Mouse (Mus musculus) small intestine, adult 2 months (tissue): ENCODE data around the gene Cdk4. TPM values are rescaled to one million over a fixed set of nuclear protein-coding genes. Genes with fewer than 3 reads are reported as not detected.
"Not testable (repeated sequence)": the region's sequence is repeated elsewhere in the genome, so short reads cannot be mapped to it uniquely, and the experiment has no call there.

Experiments used
- H3K27ac ChIP-seq: fragments of 200-500 bp; 2 replicates; pipeline ENCODE4 v1.5.1; 2012; ENCODE audit warnings: low read depth, low read length, control low read depth, inconsistent platforms; ENCODE audit not compliant: insufficient read depth
- H3K27me3 ChIP-seq: fragments of 200-500 bp; 2 replicates; pipeline ENCODE4 v1.6.1; 2012; ENCODE audit warnings: mild to moderate bottlenecking, moderate library complexity, low read length, inconsistent platforms; ENCODE audit not compliant: control insufficient read depth, insufficient read depth
- H3K36me3 ChIP-seq: fragments of 200-500 bp; 2 replicates; pipeline ENCODE4 v1.6.1; 2012; ENCODE audit warnings: mild to moderate bottlenecking, low read length, control low read depth, inconsistent platforms; ENCODE audit not compliant: control insufficient read depth, insufficient read depth
- H3K4me1 ChIP-seq: fragments of 200-500 bp; 2 replicates; pipeline ENCODE4 v1.6.1; 2012; ENCODE audit warnings: low read length, inconsistent platforms, mixed read lengths; ENCODE audit not compliant: control insufficient read depth, insufficient read depth, insufficient read length
- H3K4me3 ChIP-seq: fragments of 200-500 bp; 2 replicates; pipeline ENCODE4 v1.5.1; 2012; ENCODE audit warnings: low read depth, mild to moderate bottlenecking, control low read depth, inconsistent platforms, low read length, moderate library complexity
- CTCF ChIP-seq: fragments of 200-500 bp; IDR thresholded peaks from 2 replicates; pipeline ENCODE4 v1.5.1; 2012; ENCODE audit warnings: low read depth, mild to moderate bottlenecking, control low read depth, inconsistent platforms, low read length, moderate library complexity, mixed read lengths; ENCODE audit not compliant: insufficient replicate concordance, insufficient read length; ENCODE audit errors: extremely low read depth
- POLR2A ChIP-seq: fragments of 200-500 bp; IDR thresholded peaks from 2 replicates; pipeline ENCODE4 v1.6.1; 2012; ENCODE audit warnings: low read depth, mild to moderate bottlenecking, control low read depth, inconsistent platforms, low read length, moderate library complexity
- WGBS: fragments of 180-500 bp; shearing (Covaris S2); methylation state at CpG from one replicate; pipeline ENCODE4 v1.1.7; 2018; 5-methylcytosine and 5-hydroxymethylcytosine counted together
- polyA plus RNA-seq: library from polyadenylated mRNA; depleted of rRNA; stranded (reverse); fragments of >200 nt; gene quantifications from 2 replicates; pipeline ENCODE4 v1.2.3, GENCODE M21; 2012

The Cdk4 gene
- polyA plus RNA-seq, 1 experiment, result 108 TPM

DNA sequence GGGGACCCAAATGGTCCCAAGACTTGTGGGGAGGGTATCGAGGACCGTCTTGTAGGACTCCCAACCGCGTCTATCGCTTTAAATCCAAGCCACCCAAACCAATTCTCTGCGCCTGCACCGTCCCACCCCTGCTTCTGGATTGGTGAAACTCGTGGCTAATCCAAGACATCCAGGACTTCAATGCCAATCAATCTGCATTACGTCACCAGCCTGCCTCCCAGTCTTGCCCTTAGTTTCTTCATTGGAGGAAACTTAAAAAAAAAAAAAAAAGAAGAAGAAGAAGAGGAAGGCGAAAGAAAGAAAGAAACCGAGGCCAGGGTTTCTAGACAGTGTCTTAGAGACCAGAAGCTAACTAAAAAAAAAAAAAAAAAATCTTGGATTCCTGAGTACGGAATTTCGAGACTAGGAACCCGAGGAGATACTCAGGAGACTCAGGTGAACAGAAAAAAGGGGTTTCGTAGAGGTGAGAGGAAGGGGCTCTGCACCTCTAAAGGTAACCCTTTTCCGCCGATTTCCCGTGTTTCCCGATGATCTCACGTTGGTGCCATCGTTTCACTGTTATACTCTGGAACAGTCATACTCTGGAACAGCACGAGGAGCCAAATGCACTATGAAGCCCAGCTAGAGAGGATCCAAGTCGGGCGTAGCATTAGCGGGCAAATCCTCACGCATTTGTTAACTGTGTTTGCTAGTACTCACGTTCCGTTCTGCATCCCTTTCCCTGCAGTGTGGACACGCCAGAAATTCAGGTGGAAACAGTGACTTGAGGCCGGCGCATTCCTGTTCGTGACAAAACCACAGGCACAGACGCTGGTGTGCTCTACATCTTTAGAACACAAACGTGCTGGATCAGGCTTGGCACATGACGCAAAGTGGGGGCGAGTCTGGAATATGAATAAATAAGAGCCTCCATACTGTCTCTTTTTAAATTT, 7.1 kb downstream of the Cdk4 start, which contains the start of gene Tspan31:
TSS of gene Tspan31 (minus strand) at position 75 of the 932 bp plus-strand sequence.
- under 1% methylated on average over 36 of the region's 36 CpGs for WGBS
- peak within 1 kb of the TSS; percentile 58; the same call in 1 of the 2 replicates for H3K27ac ChIP-seq

DNA sequence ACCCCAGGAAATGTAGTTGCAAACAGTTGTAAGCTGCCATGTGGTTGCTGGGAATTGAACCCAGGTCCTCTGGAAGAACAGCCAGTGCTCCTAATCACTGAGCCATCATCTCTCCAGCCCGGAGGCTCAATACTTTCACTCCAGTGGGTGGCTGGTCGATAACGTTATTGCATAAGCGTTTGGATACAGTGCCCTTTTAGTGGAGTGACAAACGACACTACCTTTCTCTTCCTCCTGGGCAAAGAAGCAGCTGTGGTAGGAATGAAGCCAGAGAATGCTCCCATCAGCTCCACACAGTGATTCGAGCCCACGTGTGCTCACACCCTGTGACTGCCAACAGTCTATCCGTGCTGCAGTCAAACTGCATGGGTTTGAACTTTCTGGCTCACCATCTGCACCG, 7.9 kb downstream of the Cdk4 start:
- Histone ChIP-seq H3K36me3 (peaks cover 21% of the 10 kb centered on the region), H3K4me1 (peaks cover 13% of the 10 kb centered on the region; the same call in 1 of the 2 replicates), H3K27ac (no peak overlapping the region), H3K27me3 (no peaks in the 10 kb centered on the region), H3K4me3 (no peak overlapping the region)
- WGBS, result 42% methylated on average over 9 of the region's 9 CpGs
- no peak for TF ChIP-seq POLR2A
- TF ChIP-seq CTCF, result no peak

More for the DNA sequence above, 7.1 kb downstream of the Cdk4 start, which contains the start of gene Tspan31:
- peaks cover 15% of the 10 kb centered on the region for H3K4me1 ChIP-seq
- TF ChIP-seq CTCF, result no peak
- TF ChIP-seq POLR2A, result peak; percentile 78; the same call in 1 of the 2 replicates
- peaks cover 22% of the 10 kb centered on the region for H3K36me3 ChIP-seq
- peak within 1 kb of the TSS; percentile 82 for H3K4me3 ChIP-seq
- H3K27me3 ChIP-seq, result no peaks in the 10 kb centered on the region

DNA sequence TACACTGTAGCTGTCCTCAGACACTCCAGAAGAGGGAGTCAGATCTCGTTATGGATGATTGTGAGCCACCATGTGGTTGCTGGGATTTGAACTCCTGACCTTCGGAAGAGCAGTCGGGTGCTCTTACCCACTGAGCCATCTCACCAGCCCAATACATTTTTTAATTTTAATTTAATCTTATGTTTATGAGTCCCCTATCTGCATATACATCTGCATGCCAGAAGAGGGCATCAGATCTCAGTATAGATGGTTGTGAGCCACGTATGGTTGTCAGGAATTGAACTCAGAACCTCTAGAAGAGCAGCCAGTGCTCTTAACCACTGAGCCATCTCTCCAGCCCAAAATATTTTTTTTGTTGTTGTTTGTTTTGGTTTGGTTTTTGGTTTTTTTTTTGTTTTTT, 8.9 kb downstream of the Cdk4 start:
- not testable (repeated sequence) for H3K27me3 ChIP-seq, H3K4me3 ChIP-seq, H3K4me1 ChIP-seq, H3K27ac ChIP-seq
- 68% methylated on average over 4 of the region's 4 CpGs for WGBS
- peaks cover 13% of the 10 kb centered on the region for H3K36me3 ChIP-seq

DNA sequence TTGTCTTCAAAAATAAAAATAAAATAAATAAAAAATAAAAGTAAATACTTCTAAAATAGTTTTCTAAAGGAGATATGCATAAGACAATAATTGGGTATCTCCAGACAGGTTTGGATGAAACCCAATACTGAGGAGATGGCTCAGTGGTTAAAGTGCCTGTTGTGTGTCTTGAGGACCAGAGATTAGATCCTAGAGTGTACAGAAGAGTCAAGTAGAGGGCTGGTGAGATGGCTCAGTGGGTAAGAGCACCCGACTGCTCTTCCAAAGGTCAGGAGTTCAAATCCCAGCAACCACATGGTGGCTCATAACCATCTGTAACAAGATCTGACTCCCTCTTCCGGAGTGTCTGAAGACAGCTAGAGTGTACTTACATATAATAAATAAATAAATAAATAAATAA, 9.6 kb downstream of the Cdk4 start:
- not testable (repeated sequence) for H3K27ac ChIP-seq, H3K4me1 ChIP-seq, H3K4me3 ChIP-seq, H3K27me3 ChIP-seq, H3K36me3 ChIP-seq
- 62% methylated on average over 2 of the region's 2 CpGs for WGBS

DNA sequence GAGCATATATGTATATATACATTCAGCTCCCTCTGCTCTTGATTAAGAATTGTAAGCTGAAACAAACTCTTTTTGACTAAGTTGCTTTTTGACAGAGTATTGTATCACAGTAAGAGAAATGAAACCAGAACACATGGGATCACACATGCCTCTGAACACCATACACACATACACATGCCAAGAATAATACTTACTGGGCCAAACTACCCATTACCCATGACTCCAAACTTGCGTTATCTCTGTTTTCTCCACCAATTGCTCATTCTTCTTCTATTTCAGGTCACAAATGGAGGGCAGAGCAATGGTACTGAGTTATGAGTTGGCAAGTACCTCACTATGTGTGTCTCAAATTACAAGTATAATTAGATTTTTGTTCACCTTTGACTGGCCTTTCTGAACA, 10.6 kb downstream of the Cdk4 start:
- H3K4me3 ChIP-seq, result no peak overlapping the region
- no peaks in the 10 kb centered on the region for H3K36me3 ChIP-seq
- H3K4me1 ChIP-seq, result peaks cover 5% of the 10 kb centered on the region; the same call in 1 of the 2 replicates
- WGBS, result 98% methylated on average over 1 of the region's 1 CpGs
- no peak overlapping the region for H3K27ac ChIP-seq
- H3K27me3 ChIP-seq, result peaks cover 16% of the 10 kb centered on the region
- TF ChIP-seq POLR2A (no peak), CTCF (no peak)

GRCm38 (mm10) chr10:127075080-127075479, 11.7 kb downstream of the Cdk4 start, which contains the start of gene Agap2:
TSS of gene Agap2 (plus strand) at chr10:127075284.
- H3K27ac ChIP-seq, result 0 out of 2 replicates have a peak within 1 kb of the TSS, but pooled peaks have one; percentile 1
- no peaks in the 10 kb centered on the region for H3K36me3 ChIP-seq
- H3K4me1 ChIP-seq, result peaks cover 6% of the 10 kb centered on the region; the same call in 1 of the 2 replicates
- H3K27me3 ChIP-seq, result peaks cover 27% of the 10 kb centered on the region
- TF ChIP-seq CTCF (peak; percentile 22; the same call in 1 of the 2 replicates), POLR2A (no peak)
- 61% methylated on average over 9 of the region's 9 CpGs for WGBS
- H3K4me3 ChIP-seq, result peak within 1 kb of the TSS; percentile 53

DNA sequence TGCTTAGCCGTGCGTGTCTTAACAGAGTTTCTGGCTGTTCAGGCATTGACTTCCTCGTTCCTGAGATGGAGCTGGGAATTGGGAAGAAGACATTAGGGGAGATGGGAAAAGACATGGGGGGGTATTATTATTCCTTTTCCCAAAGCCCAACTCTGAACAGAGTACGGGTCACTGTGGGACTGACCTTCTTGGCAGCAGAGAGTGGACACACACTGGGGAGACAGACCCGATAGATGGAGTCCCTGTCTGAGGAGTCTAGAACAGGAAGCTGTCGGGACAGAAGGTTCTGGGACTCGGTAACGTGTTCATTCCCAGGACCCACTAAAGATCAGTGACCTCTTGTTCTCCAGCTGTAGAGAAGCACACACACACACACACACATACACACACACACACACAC, 12.3 kb downstream of the Cdk4 start:
- Histone ChIP-seq H3K4me1 (peaks cover 7% of the 10 kb centered on the region; the same call in 1 of the 2 replicates), H3K36me3 (no peaks in the 10 kb centered on the region), H3K27ac (0 out of 2 replicates have a peak overlapping the region, but pooled peaks have one; percentile 1), H3K27me3 (peaks cover 33% of the 10 kb centered on the region), H3K4me3 (peak overlapping the region; percentile 53)
- TF ChIP-seq CTCF, result no peak
- TF ChIP-seq POLR2A, result no peak
- WGBS, result 49% methylated on average over 8 of the region's 8 CpGs
